Mouse (Mus musculus) ovary, postnatal 36 days (tissue): ENCODE data around the gene Cog2.

Experiments used
- DNase-seq: peaks from one replicate; pipeline ENCODE4 v3.0.0; 2022; ENCODE audit warnings: low spot score, mixed read lengths

Gene Cog2

DNA sequence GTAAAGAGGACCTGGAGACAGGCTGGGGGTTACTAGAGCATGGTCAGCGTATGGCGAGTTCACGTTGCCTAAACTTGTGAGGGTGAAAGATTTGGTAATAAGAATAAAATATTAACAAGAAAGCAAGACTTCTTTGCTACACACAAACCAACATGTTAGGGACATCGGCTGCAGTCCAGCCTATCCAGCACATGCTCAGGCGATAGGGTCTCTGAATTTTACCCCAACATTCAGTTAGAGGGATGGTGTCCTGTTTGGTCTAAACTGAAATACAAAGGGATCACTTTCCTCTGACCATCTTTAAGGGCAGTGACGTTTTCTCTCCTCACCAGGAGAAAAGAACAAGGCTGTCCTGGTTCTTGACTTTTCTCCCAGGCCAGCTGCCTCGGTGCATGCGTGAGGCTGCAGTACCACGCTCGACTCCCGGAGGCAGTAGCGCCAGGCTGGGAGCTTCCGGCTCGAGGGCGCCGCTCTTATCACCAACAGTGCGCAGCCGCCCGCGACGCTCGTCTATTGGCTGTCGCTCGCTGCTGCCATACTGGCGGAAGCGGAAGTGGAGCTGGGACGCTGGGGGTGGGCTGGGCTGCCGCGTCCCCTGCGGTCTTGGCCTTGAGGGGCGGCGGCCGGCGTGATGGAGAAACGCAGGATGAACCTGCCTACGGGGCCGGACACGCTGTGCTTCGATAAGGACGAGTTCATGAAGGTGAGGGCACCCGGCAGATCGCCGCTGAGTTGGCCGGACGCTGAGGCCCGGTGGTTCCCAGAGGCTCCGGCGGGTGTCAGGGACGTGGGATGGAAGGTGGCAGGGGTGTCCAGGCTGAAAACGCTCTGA is at the start of gene Cog2:
Gene Cog2 (plus strand): TSS at position 519 of the 832 bp plus-strand sequence.
- peak; percentile 89 for DNase-seq

DNA sequence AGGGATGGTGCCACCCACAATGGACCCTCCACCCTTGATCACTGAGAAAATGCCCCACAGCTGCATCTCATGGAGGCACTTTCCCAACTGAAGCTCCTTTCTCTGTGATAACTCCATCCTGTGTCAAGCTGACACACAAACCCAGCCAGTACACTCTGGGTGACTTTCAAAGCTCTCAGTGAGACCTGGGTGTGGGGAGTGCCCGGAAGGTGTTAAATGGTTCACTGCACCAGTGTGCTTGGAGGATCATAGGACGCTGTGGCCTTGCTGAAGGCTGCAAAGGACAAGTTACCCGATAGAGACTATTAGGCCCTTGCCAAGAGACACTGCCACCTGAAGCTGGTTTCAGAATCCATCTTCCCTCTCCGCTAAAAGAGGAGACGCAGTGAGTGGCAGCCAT is 44.9 kb upstream of the Cog2 start:
- DNase-seq: no peak

DNA sequence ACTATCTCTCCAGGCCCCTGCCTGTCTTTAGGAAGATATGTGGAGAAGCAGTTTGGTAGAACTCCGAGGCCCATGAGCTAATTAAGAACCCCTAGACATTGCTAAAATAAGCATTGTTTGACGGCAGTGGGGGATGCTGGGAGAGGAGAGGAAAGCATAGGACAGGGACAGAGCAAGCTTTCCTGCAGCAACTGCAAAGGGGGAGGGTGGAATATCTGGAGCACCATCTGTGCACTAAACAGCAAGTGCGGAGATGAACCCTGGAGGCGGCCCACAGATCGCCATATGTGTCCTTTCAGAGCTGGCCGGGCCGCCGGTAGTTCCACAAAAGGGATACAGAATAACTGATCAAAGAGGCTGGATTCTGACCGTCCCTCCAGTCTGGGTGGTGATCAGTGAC is 43.9 kb upstream of the Cog2 start:
- DNase-seq: no peak

DNA sequence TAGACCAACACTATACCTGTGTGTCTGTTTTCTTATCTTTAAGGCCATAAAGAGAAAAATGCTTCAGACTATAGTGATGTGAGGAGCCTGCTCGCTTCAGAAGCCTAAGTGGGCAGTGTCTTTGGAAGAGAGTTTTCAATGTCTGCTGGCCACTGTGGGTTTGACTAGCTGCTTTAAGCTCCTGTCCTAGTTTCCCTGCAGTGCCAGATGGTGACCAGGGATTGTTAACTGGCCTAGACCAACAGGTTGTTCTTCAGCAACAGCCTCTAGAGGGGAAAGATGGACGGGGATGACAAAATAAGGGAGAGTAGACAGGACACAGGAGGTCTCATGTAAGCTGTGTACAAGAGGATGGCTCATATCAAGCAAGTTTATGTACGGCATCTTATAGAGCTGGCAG is 41.3 kb upstream of the Cog2 start:
- no peak for DNase-seq

DNA sequence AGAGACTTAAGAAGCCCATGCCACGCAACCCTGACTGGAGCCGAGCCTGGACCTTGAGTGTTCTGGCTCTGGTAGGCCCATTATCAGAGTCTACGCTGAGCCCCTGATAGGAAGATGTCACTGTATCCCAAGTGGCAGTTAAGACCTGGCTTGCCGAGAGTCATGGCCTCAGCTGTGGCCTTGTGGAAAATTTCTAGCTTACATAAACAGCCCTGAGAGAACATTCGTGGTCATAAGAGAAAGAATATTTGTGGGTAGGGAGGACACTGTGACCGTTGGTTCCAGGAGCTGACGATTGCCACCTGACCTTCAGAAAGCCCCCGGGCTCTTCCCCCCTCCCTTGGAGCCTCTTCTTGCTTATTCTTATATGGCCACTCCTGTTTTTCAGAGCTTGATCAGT is 40.2 kb upstream of the Cog2 start:
- peak; percentile 42 for DNase-seq

DNA sequence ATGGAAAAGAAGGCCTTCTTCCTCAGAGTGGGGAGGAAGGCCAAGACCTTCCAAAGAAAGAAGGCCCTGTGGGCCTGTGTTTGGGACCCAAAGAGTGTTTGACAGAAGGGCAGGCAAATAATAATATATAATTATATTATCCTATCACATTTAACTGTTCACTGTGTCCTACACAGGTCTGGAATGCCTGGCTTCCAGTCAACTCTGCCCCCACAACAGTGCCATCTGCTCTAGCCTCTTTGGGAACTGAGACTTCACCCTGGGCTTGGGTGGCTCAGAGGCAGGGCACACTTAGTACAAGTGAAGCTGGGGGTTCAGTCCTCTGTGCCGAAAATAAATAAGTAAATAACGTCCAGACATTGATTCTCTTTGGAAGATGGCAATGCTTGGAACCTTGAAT is 37.8 kb upstream of the Cog2 start:
- no peak for DNase-seq

DNA sequence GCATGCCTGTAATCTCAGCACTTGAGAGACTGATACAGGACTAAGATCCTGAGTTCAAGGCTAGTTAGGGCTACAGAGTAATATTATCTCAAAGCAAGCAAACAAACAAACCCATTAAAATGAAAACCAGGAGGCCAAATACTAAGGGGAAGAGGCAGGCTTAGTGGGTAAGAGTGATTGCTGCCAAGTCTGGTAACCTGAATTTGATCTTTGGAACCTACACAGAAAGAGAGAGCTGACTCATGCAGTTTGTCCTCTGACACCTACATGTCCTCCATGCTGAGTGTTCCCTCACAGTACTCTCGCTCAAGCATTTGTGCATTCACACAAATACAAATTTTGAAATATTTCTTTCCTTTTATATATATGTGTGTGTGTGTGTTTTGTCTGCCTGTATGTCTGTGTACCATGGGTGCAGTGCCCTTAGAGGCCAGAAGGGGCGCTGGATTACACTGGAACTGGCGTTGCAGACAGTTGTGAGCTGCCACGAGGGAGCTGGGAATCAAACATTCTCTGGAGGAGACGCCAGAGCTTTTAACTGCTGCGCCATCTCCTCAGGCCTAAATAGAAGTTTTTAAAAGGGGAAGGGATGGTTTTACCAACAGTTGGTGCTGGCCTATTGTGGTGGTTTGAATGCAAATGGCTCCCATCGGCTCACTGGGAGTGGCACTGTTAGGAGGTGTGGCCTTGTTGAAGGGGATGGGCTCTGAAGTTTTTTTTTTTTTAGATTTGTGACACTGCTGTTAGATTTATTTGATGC is 37.0 kb upstream of the Cog2 start:
- no peak for DNase-seq

DNA sequence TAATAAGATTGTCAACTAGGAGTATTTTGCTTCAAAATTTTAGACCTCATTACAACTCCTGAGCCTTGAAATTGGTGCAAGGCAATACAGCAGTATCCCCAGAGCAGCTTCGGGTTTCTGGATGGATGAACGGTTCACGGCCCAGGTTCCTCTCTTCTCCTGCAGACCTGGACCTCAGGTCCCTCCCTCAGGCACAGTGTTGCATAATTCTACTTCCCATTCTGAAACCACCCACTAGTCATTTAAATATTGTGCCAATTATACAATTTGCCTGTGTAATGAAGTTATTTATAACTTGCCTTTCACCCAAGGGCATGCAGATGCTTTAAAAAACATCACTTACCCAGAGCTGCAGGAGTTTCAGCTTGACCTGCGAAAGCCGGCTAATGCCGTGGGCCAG is 31.3 kb upstream of the Cog2 start:
- DNase-seq: no peak

DNA sequence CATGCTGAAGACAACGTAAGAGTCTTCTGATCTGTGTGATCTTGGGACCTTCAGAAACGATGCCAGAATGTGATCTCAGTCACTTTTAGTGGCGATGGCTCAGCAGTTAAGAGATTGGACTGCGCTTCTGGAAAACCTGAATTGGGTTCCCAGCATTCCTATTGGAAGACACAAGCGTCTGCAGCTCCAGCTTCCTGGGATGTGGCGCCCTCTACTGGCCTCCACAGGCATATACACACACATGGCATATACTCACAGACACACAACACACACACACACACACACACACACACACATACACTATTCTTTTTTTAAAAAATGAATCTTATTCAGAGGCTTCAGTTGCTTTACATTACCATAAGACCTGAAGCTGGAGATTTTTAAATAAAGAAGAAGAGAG is 30.8 kb upstream of the Cog2 start:
- no peak for DNase-seq

DNA sequence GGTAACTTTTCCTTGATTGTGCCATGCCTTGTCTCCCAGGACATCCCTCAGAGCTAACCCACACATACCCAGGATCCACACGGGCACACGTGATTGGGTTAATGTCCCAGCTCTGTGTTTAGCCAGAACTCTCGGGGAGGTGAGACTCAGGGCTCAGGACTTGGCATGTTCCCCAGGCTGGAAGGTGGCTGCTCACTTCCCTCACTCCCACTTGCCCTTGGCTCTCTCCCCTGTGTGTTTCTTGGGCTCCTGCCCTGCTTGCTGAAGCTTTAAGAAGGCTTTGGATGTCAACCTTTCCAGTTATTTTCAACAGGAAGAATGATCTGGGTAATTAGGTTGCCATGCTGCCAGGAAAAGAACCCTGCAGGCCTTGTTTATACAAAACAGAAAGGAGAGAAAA is 26.2 kb upstream of the Cog2 start:
- DNase-seq: peak; percentile 50

DNA sequence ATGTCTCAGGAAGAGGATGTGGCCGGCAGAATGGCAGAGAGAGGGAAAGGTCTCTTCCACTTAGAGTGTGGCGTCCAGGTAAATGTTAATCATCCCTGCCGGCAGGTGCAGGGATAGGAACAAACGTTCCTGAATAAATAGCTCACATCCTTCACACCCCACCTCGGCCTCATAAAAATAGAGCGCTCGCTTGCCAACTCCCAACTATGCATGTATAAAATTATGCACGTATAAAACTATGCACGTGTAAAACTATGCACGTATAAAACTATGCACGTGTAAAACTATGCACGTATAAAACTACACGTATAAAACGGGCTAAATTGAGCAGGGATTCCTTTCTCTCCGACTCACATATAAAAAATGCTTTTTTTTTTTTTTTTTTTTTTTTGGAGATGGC is 25.6 kb upstream of the Cog2 start:
- DNase-seq: no peak

DNA sequence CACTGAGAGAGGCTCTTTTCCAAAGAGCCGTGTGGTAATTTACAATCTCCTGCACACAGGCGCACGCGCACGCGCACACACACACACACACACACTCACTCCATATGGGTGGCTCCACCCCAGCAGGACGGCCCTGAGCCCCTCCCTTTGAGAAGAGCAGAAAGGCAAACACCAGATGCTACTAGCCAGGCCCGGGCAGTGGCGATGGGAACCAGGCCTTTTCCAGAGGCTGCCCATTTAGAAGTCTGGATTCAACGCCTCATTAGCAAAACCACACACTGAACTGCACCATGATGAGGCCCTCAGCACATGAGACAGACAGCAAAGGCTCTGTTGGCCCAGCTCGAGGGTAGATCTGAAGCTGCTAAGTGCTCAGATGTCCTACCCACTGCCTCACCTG is 24.9 kb upstream of the Cog2 start:
- DNase-seq: no peak

DNA sequence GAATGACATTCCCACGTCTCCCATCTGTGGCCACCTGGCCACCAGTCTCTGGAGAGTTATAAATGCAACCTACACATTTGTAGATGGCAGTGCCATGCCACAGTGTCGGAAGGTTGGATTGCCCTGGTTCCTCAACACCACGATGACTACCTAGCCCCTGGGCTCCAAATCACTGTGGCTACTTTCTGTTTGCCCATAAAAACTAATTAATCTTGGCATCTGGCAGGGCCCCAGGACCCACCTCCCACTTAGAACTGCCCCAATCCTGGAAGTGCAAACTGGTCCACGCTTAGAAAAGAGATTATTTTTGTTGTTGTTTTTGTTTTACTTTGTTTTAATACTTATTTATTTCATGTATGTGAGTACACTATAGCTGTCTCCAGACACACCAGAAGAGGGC is 24.3 kb upstream of the Cog2 start:
- DNase-seq: no peak

DNA sequence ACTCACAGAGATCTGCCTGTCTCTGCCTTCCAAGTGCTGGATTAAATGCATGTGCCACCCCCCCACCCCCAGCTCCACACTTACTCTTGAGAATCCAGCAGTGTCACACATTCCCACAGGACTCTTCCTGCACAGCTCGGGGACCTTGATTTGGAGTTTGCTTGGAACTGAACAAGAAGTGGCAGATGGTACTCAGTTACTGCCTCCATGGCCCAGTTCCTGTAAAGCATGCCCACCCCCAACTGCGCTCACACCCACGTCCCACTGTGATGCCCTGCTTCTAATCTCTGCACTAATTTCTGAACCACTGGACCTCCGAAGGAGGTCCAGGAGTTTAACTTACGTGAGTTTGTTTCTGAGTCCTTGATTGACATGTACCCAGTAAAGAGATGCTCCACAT is 23.7 kb upstream of the Cog2 start:
- DNase-seq: no peak

DNA sequence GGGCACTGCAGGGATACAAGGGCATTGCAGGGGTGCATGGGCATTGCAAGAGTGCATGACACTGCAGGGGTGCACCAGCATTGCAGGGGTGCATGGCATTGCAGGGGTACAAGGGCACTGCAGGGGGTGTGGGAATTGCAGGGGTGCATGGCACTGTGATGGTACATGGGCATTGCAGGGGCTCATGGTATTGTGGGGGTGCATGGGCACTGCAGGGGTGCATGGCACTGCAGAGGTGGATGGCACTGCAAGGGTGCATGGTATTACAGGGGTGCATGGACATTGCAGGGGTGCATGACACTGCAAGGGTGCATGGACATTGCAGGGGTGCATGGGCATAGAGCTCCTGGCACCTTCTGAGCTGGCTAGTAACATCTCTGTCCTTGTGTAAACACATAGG is 22.2 kb upstream of the Cog2 start:
- DNase-seq: no peak

DNA sequence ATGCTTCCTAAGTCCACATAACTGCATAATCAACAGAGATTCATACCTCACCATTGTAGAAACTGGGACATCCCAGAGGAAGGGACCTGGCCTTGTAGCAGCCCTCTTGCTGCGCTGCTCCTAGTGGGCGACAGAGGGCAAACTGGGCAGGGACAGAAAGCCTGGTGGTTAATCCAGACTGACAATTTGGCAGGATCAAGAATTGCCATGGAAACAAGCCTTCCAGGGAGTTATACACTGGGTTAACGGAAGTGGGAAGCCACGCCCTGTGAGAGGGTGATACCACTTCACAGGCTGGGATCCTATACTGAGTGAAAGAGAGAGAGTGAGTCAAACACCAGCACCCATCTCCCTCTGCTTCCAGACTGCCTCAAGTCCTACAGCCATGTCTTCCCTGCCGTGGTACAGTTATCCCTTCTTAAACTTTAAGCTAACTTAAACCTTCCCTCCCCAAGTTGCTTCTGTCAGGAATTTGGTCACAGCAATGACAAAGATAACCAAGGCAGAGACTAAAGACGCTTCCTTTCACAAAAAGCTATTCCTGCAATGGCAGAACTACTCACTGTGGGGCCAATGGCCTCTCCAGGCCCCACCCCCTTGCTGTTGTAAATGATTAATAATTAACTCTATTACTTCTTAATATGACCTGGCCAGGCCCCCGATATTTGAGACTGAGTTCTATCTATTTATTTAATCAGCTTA is 21.2 kb upstream of the Cog2 start:
- DNase-seq: no peak

DNA sequence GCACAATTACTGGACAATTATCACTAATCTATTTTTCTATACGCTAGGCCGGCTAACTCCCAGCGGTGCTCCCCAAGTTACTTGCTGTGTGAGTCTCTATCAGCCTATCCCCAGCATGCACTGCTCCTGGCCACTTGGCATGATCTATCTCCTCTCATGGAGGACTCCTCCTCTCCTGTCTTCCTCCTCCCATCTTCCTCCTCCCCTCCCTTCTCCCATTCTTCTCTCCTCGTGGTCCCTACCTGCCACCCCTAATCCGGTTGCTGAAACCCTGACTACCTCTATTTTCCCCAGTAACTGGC is 20.7 kb upstream of the Cog2 start:
- no peak for DNase-seq

DNA sequence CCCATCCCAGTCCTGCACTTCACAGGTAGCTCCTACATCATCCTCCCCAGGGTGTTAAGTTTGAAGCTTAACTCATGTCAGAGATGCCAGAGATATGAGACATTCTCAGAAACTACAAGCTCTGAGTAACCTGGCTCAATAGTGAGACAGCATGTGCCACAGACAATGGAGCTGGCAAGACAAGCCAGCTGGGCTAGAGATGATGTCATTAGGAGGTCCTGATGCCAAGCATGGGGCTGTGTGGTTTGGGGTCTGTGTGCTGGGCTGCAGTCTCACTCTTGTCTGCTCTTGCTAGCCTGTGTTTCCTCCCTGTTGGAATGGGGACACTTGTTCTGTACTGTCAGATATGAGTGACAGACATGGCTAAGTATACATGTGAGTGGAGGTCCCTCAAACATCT is 14.9 kb upstream of the Cog2 start:
- no peak for DNase-seq

DNA sequence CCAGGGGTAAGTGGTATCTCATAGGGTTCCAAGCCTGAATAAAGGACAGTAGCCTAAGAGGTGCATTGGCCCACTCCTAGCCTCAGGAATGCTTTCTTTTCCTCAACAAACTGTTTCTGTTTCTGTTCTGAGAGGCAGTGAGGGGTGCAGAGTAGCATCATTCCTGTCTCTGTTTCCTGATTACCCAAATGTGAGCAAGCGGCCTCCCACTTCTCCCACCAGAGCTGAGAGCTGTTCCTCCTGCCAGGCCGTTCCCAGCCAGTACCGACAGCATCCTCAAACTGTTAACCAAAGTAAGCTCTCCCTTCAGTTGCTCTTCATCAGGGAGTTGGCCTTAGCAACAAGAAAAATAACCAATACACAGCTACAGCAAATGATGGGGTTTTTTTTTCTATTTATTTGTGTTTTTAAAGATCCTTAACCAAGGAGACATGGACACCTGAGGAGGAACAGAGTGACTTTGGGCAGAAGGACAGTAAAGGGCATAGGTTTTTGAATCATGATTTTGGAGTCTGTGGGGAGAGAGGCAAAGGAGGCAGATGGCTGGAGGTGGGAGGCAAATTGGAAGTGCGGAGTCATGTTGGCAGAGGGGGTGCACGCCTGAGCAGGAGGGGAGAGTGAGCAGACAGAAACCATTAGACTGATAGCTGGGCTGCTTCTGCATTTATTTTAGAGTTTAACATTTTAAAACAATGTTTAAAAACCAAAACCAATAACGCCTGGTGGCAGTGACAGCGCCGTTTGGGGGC is 12.8 kb upstream of the Cog2 start:
- DNase-seq: no peak

DNA sequence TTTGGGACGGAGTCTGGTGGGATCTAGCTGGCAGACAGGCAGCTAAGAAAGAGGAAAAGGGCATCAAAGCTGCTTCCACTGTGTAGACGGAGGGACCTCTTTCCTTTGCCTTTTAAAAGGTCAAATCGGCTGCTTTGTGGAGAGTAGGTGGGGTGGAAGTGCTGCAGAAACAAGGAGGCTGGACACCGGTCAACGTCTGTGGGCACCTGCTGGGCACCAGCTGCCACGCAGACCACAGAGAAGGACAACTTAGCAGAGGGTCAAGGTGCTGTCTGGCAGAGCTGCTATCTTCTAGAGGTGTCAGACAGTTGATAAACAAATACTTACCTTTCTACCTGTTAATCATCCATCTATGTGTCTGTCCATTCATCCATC is 12.3 kb upstream of the Cog2 start:
- DNase-seq: no peak

DNA sequence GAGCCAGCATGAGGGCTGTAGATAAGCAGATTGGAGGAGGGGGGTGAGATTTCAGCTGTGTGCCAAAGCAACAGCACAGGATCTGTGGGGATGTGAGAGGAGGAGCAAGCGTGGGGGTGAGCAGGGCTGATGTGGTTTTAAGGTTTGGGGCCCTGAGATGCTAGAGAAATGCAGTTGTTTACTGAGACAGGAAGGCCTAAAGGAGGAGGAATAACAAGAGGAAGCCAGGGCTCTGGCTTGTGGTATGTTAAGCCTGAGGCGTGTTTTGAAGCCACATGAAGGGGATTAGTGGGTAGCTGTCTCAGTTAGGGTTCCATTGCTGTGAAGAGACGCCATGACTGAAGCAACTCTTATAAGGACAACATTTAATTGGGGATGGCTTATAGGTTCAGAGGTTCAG is 11.4 kb upstream of the Cog2 start:
- DNase-seq: no peak

DNA sequence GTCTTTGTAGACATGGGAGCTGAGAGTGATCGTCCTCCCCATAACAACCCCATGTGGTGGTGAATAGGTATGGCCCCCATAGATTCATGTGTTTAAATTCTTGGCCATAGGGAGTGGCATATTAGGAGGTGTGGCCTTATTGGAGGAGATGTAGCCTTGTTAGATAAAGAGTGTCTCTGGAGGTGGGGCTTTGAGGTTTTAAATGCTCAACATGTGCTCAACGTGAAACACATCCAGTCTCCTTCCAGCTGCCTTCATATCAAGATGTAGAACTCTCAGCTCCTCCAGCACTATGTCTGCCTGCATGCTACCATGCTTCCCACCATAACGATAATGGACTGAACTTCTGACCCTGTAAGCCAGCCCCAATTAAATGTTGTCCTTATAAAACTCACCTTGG is 4.5 kb upstream of the Cog2 start:
- no peak for DNase-seq

DNA sequence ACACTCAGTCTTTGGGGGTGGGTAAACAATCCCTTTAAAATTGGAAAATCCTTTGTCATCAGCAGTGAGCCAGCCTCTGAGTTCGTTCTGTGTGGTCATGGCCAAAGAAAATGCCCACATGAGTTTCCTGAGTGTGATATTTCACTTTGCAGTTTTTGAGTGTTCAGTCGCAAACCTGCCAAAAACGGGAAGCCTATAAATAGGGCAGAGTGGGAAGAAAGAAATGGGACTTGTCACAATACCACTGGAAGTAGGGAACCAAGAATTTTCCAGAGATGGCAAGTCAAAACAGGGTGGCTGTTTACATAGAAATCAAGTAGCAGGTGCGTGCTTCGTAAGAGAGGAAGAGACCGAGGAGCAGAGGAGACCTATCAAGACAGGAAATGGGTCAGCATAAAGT is 4.0 kb upstream of the Cog2 start:
- DNase-seq: no peak
